Mouse (Mus musculus) bone marrow, adult 2 months (tissue): ENCODE measurements around the gene Pbld1.

Source experiments
- CTCF ChIP-seq: fragments of 200-500 bp; IDR thresholded peaks from 2 replicates; pipeline ENCODE4 v1.5.1; 2011; ENCODE audit warnings: low read length, control low read depth; ENCODE audit not compliant: control insufficient read depth, insufficient read depth
- POLR2A ChIP-seq: fragments of 200-500 bp; IDR thresholded peaks from 2 replicates; pipeline ENCODE4 v1.6.1; 2011; ENCODE audit warnings: low read depth, mild to moderate bottlenecking, control low read depth, low read length, borderline replicate concordance; ENCODE audit not compliant: control insufficient read depth

DNA sequence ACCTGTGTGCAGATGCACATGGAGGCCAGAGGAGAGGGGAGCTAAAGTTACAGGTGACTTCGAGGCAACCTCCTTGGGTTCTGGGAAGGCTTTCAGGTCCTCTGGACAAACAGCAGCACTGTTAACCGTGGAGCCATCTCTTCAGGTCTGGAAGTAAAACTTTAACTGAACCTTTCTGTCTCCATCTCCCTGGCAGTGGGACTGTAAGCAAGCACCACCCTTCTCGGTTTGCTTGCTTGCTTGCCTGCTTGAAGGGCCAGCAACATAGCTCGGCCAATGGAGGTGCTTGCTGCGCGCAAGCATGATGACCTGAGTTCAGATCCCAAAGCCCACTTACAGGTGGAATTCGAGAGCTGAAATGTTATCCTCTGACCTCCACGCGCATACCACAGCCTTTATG lies 4.6 kb downstream of the Pbld1 start:
- TF ChIP-seq POLR2A (no peak), CTCF (no peak)
